Mouse (Mus musculus) cortical plate, adult 2 months (tissue): ENCODE data around the gene Meis1. TPM values are rescaled to one million over a fixed set of nuclear protein-coding genes. Genes with fewer than 3 reads are reported as not detected.

Experiments
- H3K27ac ChIP-seq: fragments of 200-500 bp; 2 replicates; pipeline ENCODE4 v1.5.1; 2012; ENCODE audit warnings: low read length, control low read depth, inconsistent platforms; ENCODE audit not compliant: insufficient read depth
- H3K4me1 ChIP-seq: fragments of 200-500 bp; 2 replicates; pipeline ENCODE4 v1.6.1; 2011; ENCODE audit warnings: low read length; ENCODE audit not compliant: control insufficient read depth, insufficient read depth
- H3K4me3 ChIP-seq: fragments of 200-500 bp; 2 replicates; pipeline ENCODE4 v1.5.1; 2011; ENCODE audit warnings: mild to moderate bottlenecking, low read length, control low read depth; ENCODE audit not compliant: insufficient read depth
- CTCF ChIP-seq: fragments of 200-500 bp; IDR thresholded peaks from 2 replicates; pipeline ENCODE4 v1.5.1; 2011; ENCODE audit warnings: mild to moderate bottlenecking, control low read depth, low read length; ENCODE audit not compliant: insufficient read depth; ENCODE audit errors: extremely low read depth
- POLR2A ChIP-seq: fragments of 200-500 bp; IDR thresholded peaks from 2 replicates; pipeline ENCODE4 v1.6.1; 2011; ENCODE audit warnings: mild to moderate bottlenecking, low read length, control low read depth; ENCODE audit not compliant: insufficient read depth; ENCODE audit errors: extremely low read depth
- polyA plus RNA-seq: library from polyadenylated mRNA; depleted of rRNA; stranded (reverse); fragments of >200 nt; gene quantifications from 2 replicates; pipeline ENCODE4 v1.2.3, GENCODE M21; 2012

Gene Meis1
- polyA plus RNA-seq, 1 experiment = 3.5 TPM

DNA sequence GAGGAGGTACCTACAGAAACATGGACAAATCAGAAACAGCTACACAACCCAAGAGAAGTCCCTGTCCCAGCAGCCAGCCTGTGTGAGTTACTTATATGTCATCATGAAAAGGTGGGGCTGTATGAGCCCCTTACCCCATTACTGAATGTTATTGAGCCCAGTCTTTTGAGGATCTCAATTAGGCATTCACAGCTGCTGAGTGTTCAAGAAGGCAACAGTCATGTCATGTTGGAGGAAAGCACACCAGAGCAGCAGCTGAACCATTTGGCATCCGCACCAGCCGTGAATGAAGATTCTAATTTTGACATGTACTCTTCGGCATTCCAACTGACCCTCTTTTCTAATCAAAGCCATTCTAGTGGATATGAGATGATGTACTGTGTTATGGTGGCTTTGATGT, 172.9 kb downstream of the Meis1 start:
- H3K27ac ChIP-seq = no peak overlapping the region
- no peaks in the 10 kb centered on the region for H3K4me1 ChIP-seq
- no peak overlapping the region for H3K4me3 ChIP-seq
- TF ChIP-seq POLR2A (no peak), CTCF (no peak)

DNA sequence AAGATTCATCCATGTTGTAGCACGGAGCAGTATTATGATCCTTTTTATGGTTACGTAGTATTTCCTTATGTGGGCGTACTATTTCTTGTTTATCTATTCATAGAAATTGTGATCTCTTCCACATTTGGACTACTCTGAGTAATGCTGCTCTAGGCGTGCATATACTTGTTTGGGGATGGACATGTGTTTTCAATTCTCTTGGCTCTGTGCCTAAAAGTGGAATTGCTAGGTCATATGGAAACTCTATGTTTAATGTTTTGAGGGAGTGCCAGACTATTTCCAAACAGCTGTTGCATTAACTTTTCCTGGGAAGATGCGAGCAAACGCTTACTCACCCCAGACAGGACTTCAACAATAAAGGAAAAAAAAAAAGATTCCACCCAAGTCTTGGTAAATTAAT, 173.3 kb downstream of the Meis1 start:
- Histone ChIP-seq H3K4me1 (no peaks in the 10 kb centered on the region), H3K27ac (no peak overlapping the region), H3K4me3 (no peak overlapping the region)
- TF ChIP-seq POLR2A (no peak), CTCF (no peak)

DNA sequence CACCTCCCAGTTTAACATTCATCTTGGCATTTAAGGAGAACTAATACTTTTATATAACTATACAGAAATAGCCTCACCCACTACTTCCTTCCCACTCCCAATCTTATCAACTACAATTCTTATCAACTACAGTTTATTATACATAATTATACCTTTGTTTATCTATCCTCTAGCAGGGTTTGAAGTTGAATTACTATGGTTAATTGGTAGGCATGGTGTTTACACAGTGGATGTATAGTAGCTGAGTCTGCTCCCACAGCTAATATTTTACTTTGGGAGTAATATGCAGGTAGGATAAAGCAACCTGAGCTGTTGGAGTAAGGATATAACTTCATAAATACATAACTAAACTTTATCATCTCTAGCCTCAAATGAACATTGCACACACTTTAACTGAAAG, 188.7 kb downstream of the Meis1 start:
- Histone ChIP-seq H3K4me1 (no peaks in the 10 kb centered on the region), H3K4me3 (no peak overlapping the region), H3K27ac (no peak overlapping the region)
- TF ChIP-seq CTCF = no peak
- TF ChIP-seq POLR2A = no peak
